ENCODE assay signal across 8 mouse cellular contexts in genomic region chr13:12160121-12160475, GRCm38 (mm10). TPM values are rescaled to one million over a fixed set of nuclear protein-coding genes. Genes with fewer than 3 reads are reported as not detected.
A peak's percentile ranks its signal among the peaks of the same experiment; 100 is the strongest.
DNase-seq lines count a peak whose midpoint lies in the region; ATAC-seq and TF ChIP-seq lines count a peak whose summit lies in the region.
"Had no signal": no experiment of that assay in that cellular context is flagged by ENCODE, and none has a peak within 500 bp of the region (broad histone marks: within the 10 kb centered on the region; RNA-seq: fewer than 3 reads in every experiment).

No protein-coding gene starts in this region.

- 4% methylated on average over 3 of the region's 3 CpGs for WGBS in cerebellum, adult 2 months
- 82% methylated on average over 3 of the region's 3 CpGs for WGBS in heart, embryonic 10.5 days

- peak; percentile 65 for DNase-seq in ovary, adult 18-20 months (ENCODE audit: low spot score)
- DNase-seq in ovary, postnatal 14 days (ENCODE audit: low spot score), result no peak
- peak; percentile 50 to 66 for DNase-seq in cerebellum, adult 2 months
- DNase-seq in heart, embryonic 10.5 days (ENCODE audit: low spot score), result no peak
- DNase-seq in lung, postnatal 4 days, result peak; percentile 22 to 42
- no peak for DNase-seq in thymus, postnatal 10 days (ENCODE audit: low spot score in 2 of 2)

- TF ChIP-seq POLR2A in cerebellum, adult 2 months (IDR thresholded peaks at IDR 0.05; ENCODE audit: borderline replicate concordance, insufficient read depth, low read length), result no peak

- H3K4me3 ChIP-seq in cerebellum, adult 2 months (replicated peaks; ENCODE audit: insufficient read depth, low read depth, low read length), result no peak overlapping the region
- no peak overlapping the region for H3K4me3 ChIP-seq in heart, embryonic 10.5 days
- H3K4me3 ChIP-seq: lung, embryonic 15.5 days had no signal

- no peak for TF ChIP-seq CTCF in cerebellum, adult 2 months (IDR thresholded peaks at IDR 0.05; ENCODE audit: borderline replicate concordance, insufficient read depth, low read depth, low read length)

- no peak overlapping the region for H3K27ac ChIP-seq in cerebellum, adult 2 months (ENCODE audit: insufficient read depth, low read length)
- peak overlapping the region; percentile 76 for H3K27ac ChIP-seq in heart, embryonic 10.5 days
- H3K27ac ChIP-seq: lung, embryonic 15.5 days had no signal

- H3K27me3 ChIP-seq in cerebellum, adult 2 months (ENCODE audit: control insufficient read depth, insufficient read depth, low read length), result no peaks in the 10 kb centered on the region
- no peaks in the 10 kb centered on the region for H3K27me3 ChIP-seq in heart, embryonic 10.5 days (ENCODE audit: insufficient read depth, poor library complexity, severe bottlenecking)
- H3K27me3 ChIP-seq: lung, embryonic 15.5 days had no signal

- peaks cover 6% of the 10 kb centered on the region for H3K4me1 ChIP-seq in cerebellum, adult 2 months (ENCODE audit: control insufficient read depth, insufficient read depth, low read length)
- peaks cover 32% of the 10 kb centered on the region for H3K4me1 ChIP-seq in heart, embryonic 10.5 days
- H3K4me1 ChIP-seq: lung, embryonic 15.5 days had no signal

- H3K36me3 ChIP-seq in heart, embryonic 10.5 days, result no peaks in the 10 kb centered on the region
- H3K36me3 ChIP-seq: lung, embryonic 15.5 days had no signal

- no peak for ATAC-seq in monocyte, adult 5-6 weeks (replicated peaks; ENCODE audit: insufficient number of reproducible peaks, low FRiP score, low TSS enrichment, poor library complexity, severe bottlenecking)

- H3K9me3 ChIP-seq in heart, embryonic 10.5 days, result no peaks in the 10 kb centered on the region
- H3K9me3 ChIP-seq: lung, embryonic 15.5 days had no signal

RNA-seq across cellular contexts. Expression of gene Ryr2, which starts 53.4 kb away (rescaled TPM):
- polyA plus RNA-seq in cerebellum, adult 2 months (2012; rRNA removed), result 59.8 and 65.4 TPM in 2 replicates
- polyA plus RNA-seq in heart, embryonic 10.5 days (2016; fragmentation: Nextera tagmentation; extraction: Ambion mirVana), result 22.0 and 31.5 TPM in 2 replicates
- 0.19 TPM in 1 of 3 replicates, not detected in the others for total RNA-seq in monocyte, adult 5-6 weeks (2017)

Comparison
In these comparisons a context has a peak if more than half of its experiments do, and no peak if none do; other contexts are left out.
1. DNase-seq: peak in ovary, adult 18-20 months (single experiment), cerebellum, adult 2 months (2 of 2) and lung, postnatal 4 days (2 of 2); none in ovary, postnatal 14 days (single experiment), heart, embryonic 10.5 days (single experiment) and thymus, postnatal 10 days (0 of 2).